Mouse (Mus musculus) megakaryocyte, embryonic 14.5 days (primary cell): ENCODE data around the gene Fam129b.

Experiments
- FLI1 ChIP-seq: IDR thresholded peaks from 2 replicates; pipeline ENCODE4 v1.6.1; 2012; ENCODE audit warnings: low read length, inconsistent platforms, mixed read lengths
- GATA1 ChIP-seq: IDR thresholded peaks from 3 replicates; pipeline ENCODE4 v1.6.1; 2012; ENCODE audit warnings: mixed read lengths, low read length, inconsistent platforms, borderline replicate concordance

- TF ChIP-seq FLI1 (no peak), GATA1 (no peak)
These were observed 47.8 kb downstream of the Fam129b start for GRCm38 (mm10) chr2:32923551-32924250.
